Mouse (Mus musculus): ENCODE data around the gene Lpar2. TPM values are rescaled to one million over a fixed set of nuclear protein-coding genes. Genes with fewer than 3 reads are reported as not detected.

Gene Lpar2
- polyA plus RNA-seq, 1 experiment from 2014 or later = 0.56 TPM

- WGBS = under 1% methylated on average over 37 of the region's 38 CpGs
- H3K4me3 ChIP-seq (ENCODE audit: low read depth, low read length) = peak within 1 kb of the TSS; percentile 24
- ATAC-seq (peak; percentile 94), DNase-seq (ENCODE audit: low spot score) (peak; percentile 91)
- H3K4me2 ChIP-seq (replicated peaks; ENCODE audit: low read depth, low read length) = peak within 1 kb of the TSS; percentile 66
- H3K9me3 ChIP-seq (ENCODE audit: low read length) = no peaks in the 10 kb centered on the region
- H3K27me3 ChIP-seq (replicated peaks; ENCODE audit: insufficient read depth, low read length) = no peaks in the 10 kb centered on the region
- no peaks in the 10 kb centered on the region; the same call in 1 of the 2 replicates for H3K4me1 ChIP-seq (ENCODE audit: insufficient read depth, low read depth, low read length)
- no peak within 1 kb of the TSS for H3K27ac ChIP-seq (ENCODE audit: low read length)
- no peak within 1 kb of the TSS for H3K9ac ChIP-seq (replicated peaks; ENCODE audit: low read depth)
- TF ChIP-seq EP300 (IDR thresholded peaks at IDR 0.05) (no peak), CTCF (IDR thresholded peaks at IDR 0.05) (peak; percentile 57)
- no peaks in the 10 kb centered on the region for H3K36me3 ChIP-seq (ENCODE audit: insufficient read depth, low read length)
Observed at GRCm38 (mm10) chr8:69832298-69832853, 10.1 kb downstream of the Lpar2 start, which contains the start of gene Pbx4. Gene Pbx4, plus strand, starts transcription at chr8:69832491.

GRCm38 (mm10) chr8:69837057-69837682, 14.9 kb downstream of the Lpar2 start:
- TF ChIP-seq CTCF (IDR thresholded peaks at IDR 0.05) (no peak), EP300 (IDR thresholded peaks at IDR 0.05) (no peak)
- DNase-seq (ENCODE audit: low spot score) (no peak), ATAC-seq (no peak)
- 49% methylated on average over 8 of the region's 8 CpGs for WGBS
- Histone ChIP-seq H3K9ac (replicated peaks; ENCODE audit: low read depth) (no peak overlapping the region), H3K9me3 (ENCODE audit: low read length) (no peaks in the 10 kb centered on the region), H3K4me1 (ENCODE audit: insufficient read depth, low read depth, low read length) (no peaks in the 10 kb centered on the region; the same call in 1 of the 2 replicates), H3K4me2 (replicated peaks; ENCODE audit: low read depth, low read length) (no peak overlapping the region), H3K27ac (ENCODE audit: low read length) (no peak overlapping the region), H3K4me3 (ENCODE audit: low read depth, low read length) (no peak overlapping the region), H3K36me3 (ENCODE audit: insufficient read depth, low read length) (no peaks in the 10 kb centered on the region), H3K27me3 (replicated peaks; ENCODE audit: insufficient read depth, low read length) (no peaks in the 10 kb centered on the region)

DNA sequence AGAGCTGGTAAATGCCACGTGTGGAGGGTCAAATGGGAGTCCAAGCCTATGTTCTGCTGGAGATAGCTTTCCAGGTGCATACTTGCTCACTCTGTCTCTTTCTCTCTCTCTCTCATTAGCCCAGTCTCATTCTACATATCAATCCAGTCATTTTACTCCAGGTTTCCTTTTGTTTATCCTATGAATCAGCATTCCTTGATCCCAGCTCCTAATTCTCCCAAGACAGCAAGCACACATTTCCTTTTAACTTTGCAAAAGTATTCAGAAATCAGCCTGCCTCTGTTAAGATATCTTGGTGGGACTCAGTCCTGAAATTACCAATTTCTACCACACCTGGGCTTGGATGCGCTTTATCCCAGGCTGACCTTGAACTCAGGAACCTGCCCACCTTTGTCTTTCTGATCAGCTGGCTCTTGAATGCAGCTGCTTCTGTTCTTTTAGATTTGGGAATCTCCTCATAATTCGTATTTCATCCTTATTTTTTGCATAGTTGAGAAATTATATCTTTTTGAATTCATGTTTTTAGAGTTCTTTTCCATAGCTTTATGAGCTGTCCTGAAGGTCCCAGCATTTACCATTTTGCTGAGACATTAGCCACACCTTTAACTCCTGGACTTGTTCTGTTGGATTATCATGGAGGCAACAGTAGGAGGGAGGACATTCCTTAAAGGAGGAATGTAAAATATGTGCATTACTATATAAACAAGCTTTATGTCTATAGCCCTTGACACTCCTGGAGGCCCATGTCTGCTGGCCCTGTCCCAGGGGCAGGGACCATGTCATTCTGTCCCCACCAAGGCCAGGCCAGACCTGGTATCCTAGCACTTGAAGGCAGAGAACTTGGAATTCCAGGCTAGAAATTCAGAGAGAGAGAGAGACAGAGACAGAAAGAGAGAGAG, 25.2 kb downstream of the Lpar2 start:
- Histone ChIP-seq H3K9me3 (ENCODE audit: low read length) (no peaks in the 10 kb centered on the region), H3K4me2 (replicated peaks; ENCODE audit: low read depth, low read length) (no peak overlapping the region), H3K9ac (replicated peaks; ENCODE audit: low read depth) (no peak overlapping the region), H3K27ac (ENCODE audit: low read length) (peak overlapping the region; percentile 85), H3K27me3 (replicated peaks; ENCODE audit: insufficient read depth, low read length) (no peaks in the 10 kb centered on the region), H3K4me1 (ENCODE audit: insufficient read depth, low read depth, low read length) (no peaks in the 10 kb centered on the region), H3K36me3 (ENCODE audit: insufficient read depth, low read length) (no peaks in the 10 kb centered on the region), H3K4me3 (ENCODE audit: low read depth, low read length) (no peak overlapping the region)
- peak; percentile 54 for DNase-seq (ENCODE audit: low spot score)
- peak; percentile 68 for ATAC-seq
- 52% methylated on average over 3 of the region's 3 CpGs for WGBS
- TF ChIP-seq EP300 (IDR thresholded peaks at IDR 0.05) (peak; percentile 97), CTCF (IDR thresholded peaks at IDR 0.05) (no peak)

DNA sequence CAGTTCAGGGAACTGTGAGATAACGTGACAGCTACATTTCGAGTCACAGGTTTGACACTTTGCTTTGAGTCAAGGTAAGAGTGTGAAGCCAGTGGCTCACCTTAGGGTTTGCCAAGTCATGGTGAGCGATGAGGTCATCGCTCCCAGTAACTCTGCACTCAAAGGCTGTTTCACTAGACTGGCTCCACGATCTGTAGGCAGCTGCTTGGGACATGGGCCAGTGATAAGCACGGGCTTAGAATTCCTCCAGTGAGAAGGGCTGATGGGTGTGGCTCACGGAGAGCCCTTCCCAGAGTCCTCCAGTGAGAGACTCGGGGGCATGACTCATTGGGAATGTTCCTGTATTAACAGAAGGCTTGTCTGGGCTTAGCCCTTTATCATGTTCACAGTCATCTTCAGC, 26.7 kb downstream of the Lpar2 start:
- TF ChIP-seq EP300 (IDR thresholded peaks at IDR 0.05) = peak; percentile 98
- no peak for TF ChIP-seq CTCF (IDR thresholded peaks at IDR 0.05)
- no peaks in the 10 kb centered on the region for H3K36me3 ChIP-seq (ENCODE audit: insufficient read depth, low read length)
- H3K9ac ChIP-seq (replicated peaks; ENCODE audit: low read depth) = no peak overlapping the region
- no peaks in the 10 kb centered on the region for H3K9me3 ChIP-seq (ENCODE audit: low read length)
- peak overlapping the region; percentile 85 for H3K27ac ChIP-seq (ENCODE audit: low read length)
- peak; percentile 95 for DNase-seq (ENCODE audit: low spot score)
- WGBS = 54% methylated on average over 8 of the region's 8 CpGs
- H3K4me1 ChIP-seq (ENCODE audit: insufficient read depth, low read depth, low read length) = no peaks in the 10 kb centered on the region
- H3K27me3 ChIP-seq (replicated peaks; ENCODE audit: insufficient read depth, low read length) = no peaks in the 10 kb centered on the region
- H3K4me2 ChIP-seq (replicated peaks; ENCODE audit: low read depth, low read length) = no peak overlapping the region
- peak; percentile 97 for ATAC-seq
- H3K4me3 ChIP-seq (ENCODE audit: low read depth, low read length) = no peak overlapping the region

GRCm38 (mm10) chr8:69849899-69850298, 27.7 kb downstream of the Lpar2 start:
- Histone ChIP-seq H3K27me3 (replicated peaks; ENCODE audit: insufficient read depth, low read length) (no peaks in the 10 kb centered on the region), H3K4me3 (ENCODE audit: low read depth, low read length) (no peak overlapping the region), H3K4me2 (replicated peaks; ENCODE audit: low read depth, low read length) (no peak overlapping the region), H3K36me3 (ENCODE audit: insufficient read depth, low read length) (no peaks in the 10 kb centered on the region), H3K9me3 (ENCODE audit: low read length) (no peaks in the 10 kb centered on the region), H3K27ac (ENCODE audit: low read length) (no peak overlapping the region), H3K9ac (replicated peaks; ENCODE audit: low read depth) (no peak overlapping the region), H3K4me1 (ENCODE audit: insufficient read depth, low read depth, low read length) (no peaks in the 10 kb centered on the region)
- TF ChIP-seq EP300 (IDR thresholded peaks at IDR 0.05) (no peak), CTCF (IDR thresholded peaks at IDR 0.05) (peak; percentile 63)
- ATAC-seq (no peak), DNase-seq (ENCODE audit: low spot score) (no peak)
- 46% methylated on average over 3 of the region's 3 CpGs for WGBS

GRCm38 (mm10) chr8:69850926-69851506, 28.8 kb downstream of the Lpar2 start:
- Histone ChIP-seq H3K9ac (replicated peaks; ENCODE audit: low read depth) (no peak overlapping the region), H3K27me3 (replicated peaks; ENCODE audit: insufficient read depth, low read length) (no peaks in the 10 kb centered on the region), H3K4me2 (replicated peaks; ENCODE audit: low read depth, low read length) (no peak overlapping the region), H3K27ac (ENCODE audit: low read length) (peak overlapping the region; percentile 52), H3K9me3 (ENCODE audit: low read length) (no peaks in the 10 kb centered on the region), H3K4me3 (ENCODE audit: low read depth, low read length) (no peak overlapping the region), H3K4me1 (ENCODE audit: insufficient read depth, low read depth, low read length) (no peaks in the 10 kb centered on the region), H3K36me3 (ENCODE audit: insufficient read depth, low read length) (no peaks in the 10 kb centered on the region)
- TF ChIP-seq CTCF (IDR thresholded peaks at IDR 0.05) (no peak), EP300 (IDR thresholded peaks at IDR 0.05) (no peak)
- peak; percentile 32 for DNase-seq (ENCODE audit: low spot score)
- 61% methylated on average over 7 of the region's 7 CpGs for WGBS
- no peak for ATAC-seq
